Mouse (Mus musculus): Measurements from ENCODE around the gene Tmem199.

DNA sequence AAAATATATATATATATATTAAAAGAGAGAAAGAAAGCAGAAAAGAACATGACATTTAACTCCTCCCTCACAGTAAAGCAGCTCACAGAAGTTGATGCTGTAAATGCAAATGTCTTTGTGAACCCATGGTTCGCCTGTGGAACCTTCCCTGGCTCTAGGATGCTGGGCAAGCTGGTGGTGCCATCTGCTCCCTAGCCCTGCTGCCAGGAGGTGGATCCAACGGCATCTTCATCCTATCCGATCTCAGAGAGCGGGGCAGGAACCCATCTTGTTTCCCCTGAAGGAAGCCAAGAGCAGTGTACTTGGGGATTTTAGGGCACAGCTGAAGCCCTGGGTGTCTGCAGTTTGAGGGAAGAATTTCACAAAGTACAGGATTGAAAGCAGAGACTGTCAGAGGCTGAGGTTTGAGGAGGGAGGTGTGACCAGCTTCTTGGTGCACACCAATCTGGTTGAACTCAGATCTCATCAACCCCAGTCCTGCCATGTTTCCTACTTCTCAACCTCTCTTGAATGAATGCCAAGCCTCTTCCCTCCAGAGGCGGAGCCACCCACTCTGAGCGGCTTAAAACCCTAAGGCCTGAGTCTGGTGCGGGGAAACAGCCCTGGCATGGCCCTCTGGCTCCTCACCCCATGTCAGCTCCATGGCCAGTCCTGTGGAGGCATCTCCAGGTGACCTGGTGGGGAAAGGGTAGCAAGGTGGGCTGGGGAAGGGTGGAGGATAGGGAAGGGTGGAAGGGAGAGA is 8.9 kb downstream of the Tmem199 start, which contains the start of gene Sebox:
- no peak for TF ChIP-seq CTCF (IDR thresholded peaks at IDR 0.05; ENCODE audit: control insufficient read depth, insufficient read depth, insufficient read length)
- TF ChIP-seq MAX (IDR thresholded peaks at IDR 0.05): no peak
